Mouse (Mus musculus) layer of hippocampus, adult 8-10 months (tissue): ENCODE data around the gene Cyp2ab1. TPM values are rescaled to one million over a fixed set of nuclear protein-coding genes. Genes with fewer than 3 reads are reported as not detected.

ENCODE experiments used
- DNase-seq, 2 experiments: peaks; one replicate each; pipeline ENCODE4 v3.0.0; 2022; ENCODE audit warnings: low spot score in 2 of 2
- total RNA-seq, 4 experiments: library from RNA; stranded (reverse); gene quantifications; 2 replicates each; pipeline ENCODE4 v1.2.4; 2022

The Cyp2ab1 gene
- total RNA-seq, 4 experiments from 2014 or later, result not detected

DNA sequence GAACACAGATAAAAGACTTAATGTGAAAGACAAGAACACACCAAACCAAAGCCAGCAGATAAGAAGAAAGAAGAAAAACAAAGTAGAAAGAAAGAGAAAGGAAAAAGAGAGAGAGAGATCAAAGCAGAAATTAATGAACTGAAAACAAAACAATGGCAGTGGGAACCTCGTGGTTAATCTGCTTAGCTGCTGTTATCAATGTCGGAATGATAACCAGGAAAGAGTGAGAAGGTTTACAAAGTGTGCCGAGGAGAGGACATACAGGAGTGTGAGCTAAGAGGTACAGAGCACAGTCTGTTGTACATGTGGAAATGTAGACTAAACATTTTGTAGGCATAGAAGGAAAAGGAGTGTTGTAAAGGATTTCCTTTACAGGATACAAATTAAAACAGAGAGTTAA is 52.2 kb downstream of the Cyp2ab1 start:
- DNase-seq, result no peak

GRCm38 (mm10) chr16:20271339-20271738 is 53.9 kb downstream of the Cyp2ab1 start:
- no peak for DNase-seq

GRCm38 (mm10) chr16:20265089-20265488 is 60.1 kb downstream of the Cyp2ab1 start:
- no peak for DNase-seq

Other genes starting within 250 kb of the Cyp2ab1 start
- gene Klhl24, start 227.9 kb downstream of the Cyp2ab1 start, total RNA-seq, result 10 to 100 TPM; 76.2 to 95.8 (median 85.2) TPM
- 10 to 100 TPM; 32.7 to 58.6 (median 42.8) TPM for gene Yeats2, start 184.3 kb downstream of the Cyp2ab1 start, total RNA-seq
- 10 to 100 TPM; 27.2 to 36.7 (median 29.8) TPM for gene Map6d1, start 84.0 kb downstream of the Cyp2ab1 start, total RNA-seq
- 10 to 100 TPM; 52.2 to 73.7 (median 58.0) TPM for gene Parl, start 23.0 kb downstream of the Cyp2ab1 start, total RNA-seq
- gene Abcc5, start 101.0 kb upstream of the Cyp2ab1 start, total RNA-seq, result 100 to 1,000 TPM; 202 to 301 (median 225) TPM
- 10 to 100 TPM; 48.2 to 57.6 (median 55.7) TPM for gene Eif2b5, start 173.4 kb upstream of the Cyp2ab1 start, total RNA-seq
- gene Dvl3, start 191.6 kb upstream of the Cyp2ab1 start, total RNA-seq, result 10 to 100 TPM; 50.2 to 61.7 (median 53.6) TPM
- 100 to 1,000 TPM; 669 to 728 (median 710) TPM for gene Ap2m1, start 210.1 kb upstream of the Cyp2ab1 start, total RNA-seq
- 100 to 1,000 TPM in 2 of 4 experiments, 10 to 100 TPM in 2; 90.6 to 109 (median 98.4) TPM for gene Abcf3, start 223.2 kb upstream of the Cyp2ab1 start, total RNA-seq